Mouse (Mus musculus) brain, adult 10 weeks (tissue): Measurements from ENCODE around the gene Gm10944. TPM values are rescaled to one million over a fixed set of nuclear protein-coding genes. Genes with fewer than 3 reads are reported as not detected.

Source experiments
- polyA plus RNA-seq: library from polyadenylated mRNA; stranded (reverse); fragments of 350-450 nt; fragmentation: Illumina TruSeq; extraction: RNeasy Lipid Tissue Mini Kit (QIAGEN cat#74804); gene quantifications from one replicate; pipeline ENCODE4 v1.2.3, GENCODE M21; 2015; ENCODE audit warnings: low read depth, low replicate concordance

Gene Gm10944
- polyA plus RNA-seq, result not detected

GRCm38 (mm10) chr10:10681048-10681447 lies at the start of gene Gm10944:
TSS of gene Gm10944 (plus strand) at chr10:10681348.

Other genes starting within 250 kb of the Gm10944 start
- 0.70 TPM for gene Adgb, start 209.0 kb upstream of the Gm10944 start, polyA plus RNA-seq
- 2.3 TPM for gene Rab32, start 123.1 kb upstream of the Gm10944 start, polyA plus RNA-seq